Mouse (Mus musculus) embryonic facial prominence, embryonic 14.5 days (tissue): ENCODE measurements at regions not wholly inside any gene's neighbourhood (a gene's known extent, or its start where the extent isn't known, plus 50 kb on each side); places are given as distances from the start of the nearest gene placed in this dataset.

Experiments
- ATAC-seq: fragments of 200-750 bp; cut with Nextera tagmentation; 2 replicates; pipeline ENCODE4 v1.8.0; 2017; ENCODE audit warnings: low read depth, moderate number of reproducible peaks, moderate TSS enrichment
- DNase-seq: peaks from one replicate; pipeline ENCODE4 v3.0.0-alpha.2; 2015; ENCODE audit warnings: low spot score
- H3K27ac ChIP-seq: fragments of 300-500 bp; sonication (generic); replicated peaks from 2 replicates; pipeline ENCODE4 v1.5.1; 2014; ENCODE audit warnings: low read depth, mild to moderate bottlenecking, low read length, moderate library complexity
- H3K27me3 ChIP-seq: fragments of 300-500 bp; sonication (generic); replicated peaks from 2 replicates; pipeline ENCODE4 v1.6.1; 2014; ENCODE audit warnings: low read length; ENCODE audit not compliant: control insufficient read depth, insufficient read depth
- H3K36me3 ChIP-seq: fragments of 300-500 bp; sonication (generic); 2 replicates; pipeline ENCODE4 v1.6.1; 2014; ENCODE audit warnings: low read length, mixed read lengths; ENCODE audit not compliant: control insufficient read depth, insufficient read depth
- H3K4me1 ChIP-seq: fragments of 300-500 bp; sonication (generic); 2 replicates; pipeline ENCODE4 v1.6.1; 2014; ENCODE audit warnings: antibody characterized with exemption, low read length; ENCODE audit not compliant: control insufficient read depth, insufficient read depth
- H3K4me2 ChIP-seq: fragments of 300-500 bp; sonication (generic); 2 replicates; pipeline ENCODE4 v1.6.1; 2014; ENCODE audit warnings: low read depth, mild to moderate bottlenecking, low read length, moderate library complexity, mixed read lengths
- H3K4me3 ChIP-seq: fragments of 300-500 bp; sonication (generic); 2 replicates; pipeline ENCODE4 v1.5.1; 2014; ENCODE audit warnings: low read depth, mild to moderate bottlenecking, low read length
- H3K9ac ChIP-seq: fragments of 300-500 bp; sonication (generic); 2 replicates; pipeline ENCODE4 v1.6.1; 2014; ENCODE audit warnings: low read depth, mild to moderate bottlenecking, low read length, moderate library complexity, mixed read lengths
- H3K9me3 ChIP-seq: fragments of 300-500 bp; sonication (generic); 2 replicates; pipeline ENCODE4 v1.6.1; 2016; ENCODE audit warnings: low read length; ENCODE audit not compliant: control insufficient read depth
- WGBS: fragments of 180-500 bp; shearing (Covaris S2); extraction: QIAGEN DNeasy Blood & Tissue Kit; methylation state at CpG from one replicate; pipeline ENCODE4 v1.1.7; 2014; 5-methylcytosine and 5-hydroxymethylcytosine counted together

- Histone ChIP-seq H3K27ac (no peak overlapping the region), H3K9ac (no peak overlapping the region), H3K27me3 (no peaks in the 10 kb centered on the region), H3K4me2 (no peak overlapping the region), H3K4me3 (no peak overlapping the region), H3K36me3 (no peaks in the 10 kb centered on the region), H3K9me3 (no peaks in the 10 kb centered on the region), H3K4me1 (no peaks in the 10 kb centered on the region)
- WGBS: 88% methylated on average over 2 of the region's 2 CpGs
- ATAC-seq: no peak
- no peak for DNase-seq
These were observed 285.7 kb upstream of the A730009L09Rik start for GRCm38 (mm10) chr16:84229211-84229610.

- Histone ChIP-seq H3K27ac (no peak overlapping the region), H3K27me3 (no peaks in the 10 kb centered on the region), H3K4me1 (no peaks in the 10 kb centered on the region), H3K9me3 (no peaks in the 10 kb centered on the region), H3K4me3 (no peak overlapping the region), H3K9ac (no peak overlapping the region), H3K4me2 (no peak overlapping the region), H3K36me3 (no peaks in the 10 kb centered on the region)
- 48% methylated on average over 5 of the region's 5 CpGs for WGBS
- DNase-seq: peak; percentile 12
- ATAC-seq: no peak
These were observed 251.2 kb upstream of the A730009L09Rik start for GRCm38 (mm10) chr16:84263746-84264145.
